Mouse (Mus musculus): ENCODE measurements around the gene Plod2.

Gene Plod2

DNA sequence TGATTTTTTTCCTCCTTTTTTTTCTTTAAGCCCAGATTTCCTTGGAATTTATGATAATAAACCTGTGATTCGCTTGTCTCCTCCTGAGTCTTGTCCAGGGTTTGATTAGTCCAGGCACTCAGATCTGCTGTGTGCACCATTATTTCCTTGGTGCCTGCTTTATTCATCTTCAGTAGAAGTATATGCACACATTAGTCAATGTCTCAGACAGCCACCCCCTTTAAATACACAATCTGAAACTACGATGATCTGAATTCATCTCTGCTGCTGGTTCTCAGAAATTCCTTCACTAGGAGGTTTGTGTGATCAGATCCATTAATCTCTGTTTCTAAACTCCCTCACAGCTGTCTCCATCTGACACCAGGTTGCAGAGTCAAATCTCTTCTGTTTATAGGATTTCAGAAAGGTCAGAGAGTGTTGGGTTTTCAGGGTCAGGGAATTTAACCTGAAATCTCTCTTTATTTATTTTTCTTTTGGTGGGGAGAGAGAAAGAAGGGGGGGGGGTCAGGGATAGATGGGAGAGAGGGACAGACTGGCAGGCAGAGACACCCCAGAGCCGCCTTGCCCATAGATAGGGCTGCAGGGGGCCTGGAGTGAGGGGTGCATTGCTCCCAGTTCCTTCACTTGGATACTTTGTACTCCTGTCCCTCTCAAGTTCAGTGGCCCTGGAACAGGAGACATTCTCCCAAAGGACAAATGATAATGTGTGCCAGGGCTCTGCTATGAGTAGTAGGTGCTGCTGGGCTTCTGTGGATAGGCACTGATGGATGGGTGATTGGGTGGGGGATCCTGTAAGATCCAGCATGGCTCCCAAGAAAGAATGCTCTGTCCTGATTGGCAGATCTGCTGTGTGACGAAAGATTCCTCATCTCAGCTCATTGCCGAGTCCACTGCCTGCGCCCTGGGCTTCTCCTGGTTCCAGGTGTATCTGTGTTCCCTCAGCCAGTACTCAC, 13.3 kb downstream of the Plod2 start:
- DNase-seq (ENCODE audit: low spot score): no peak

DNA sequence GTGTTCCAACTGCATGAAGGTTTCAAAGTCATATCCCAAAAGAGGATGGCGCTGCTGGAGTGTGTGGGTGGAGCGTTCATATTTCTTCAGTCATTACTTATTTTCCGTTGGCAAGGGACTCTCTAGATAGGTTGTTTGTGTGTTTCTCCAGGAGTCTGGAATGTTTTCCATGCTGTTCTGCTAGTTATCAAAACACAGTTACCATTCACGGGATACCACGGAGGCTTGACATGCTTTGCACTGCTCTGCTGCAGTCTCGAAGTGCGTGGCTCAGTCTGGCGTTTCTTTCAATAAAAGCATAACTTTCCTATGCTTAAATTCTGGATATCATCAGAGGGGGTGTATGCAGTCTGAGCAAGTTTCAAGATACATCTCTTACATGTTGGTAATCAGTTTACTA, 17.7 kb downstream of the Plod2 start:
- DNase-seq (ENCODE audit: low spot score): no peak

DNA sequence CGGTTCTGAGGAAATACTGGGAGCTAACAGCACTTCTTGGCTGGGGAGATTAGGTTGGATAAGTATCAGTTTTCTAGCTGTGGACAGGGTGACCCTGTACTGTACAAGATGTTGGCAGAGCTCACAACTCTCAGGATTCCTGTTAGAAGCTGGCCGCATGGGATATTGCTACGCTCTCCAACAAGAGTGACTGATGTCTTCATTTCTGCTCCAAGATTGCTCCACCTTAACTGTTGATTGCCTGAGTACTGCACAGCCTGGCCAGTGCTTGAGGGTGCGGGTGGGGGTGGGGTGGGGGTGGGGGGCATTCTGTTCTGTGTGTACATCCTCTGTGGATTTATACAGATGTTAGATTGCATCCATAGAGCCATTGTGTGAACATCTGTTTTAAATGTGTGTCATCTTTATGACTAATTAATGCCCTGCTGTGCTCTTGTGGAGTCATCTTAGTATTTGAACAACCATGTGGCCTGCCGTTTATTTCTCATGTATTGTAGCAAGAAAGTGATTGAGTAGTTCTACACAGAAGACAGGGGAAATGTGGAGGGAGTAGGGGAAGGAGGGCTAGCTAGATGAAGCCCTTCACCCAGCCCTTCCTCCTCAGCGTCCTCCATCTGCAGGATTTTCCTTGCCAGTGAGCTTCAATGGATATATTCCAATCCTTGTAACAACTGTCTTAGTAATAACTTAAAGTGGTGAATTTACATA, 19.0 kb downstream of the Plod2 start:
- no peak for DNase-seq (ENCODE audit: low spot score)

DNA sequence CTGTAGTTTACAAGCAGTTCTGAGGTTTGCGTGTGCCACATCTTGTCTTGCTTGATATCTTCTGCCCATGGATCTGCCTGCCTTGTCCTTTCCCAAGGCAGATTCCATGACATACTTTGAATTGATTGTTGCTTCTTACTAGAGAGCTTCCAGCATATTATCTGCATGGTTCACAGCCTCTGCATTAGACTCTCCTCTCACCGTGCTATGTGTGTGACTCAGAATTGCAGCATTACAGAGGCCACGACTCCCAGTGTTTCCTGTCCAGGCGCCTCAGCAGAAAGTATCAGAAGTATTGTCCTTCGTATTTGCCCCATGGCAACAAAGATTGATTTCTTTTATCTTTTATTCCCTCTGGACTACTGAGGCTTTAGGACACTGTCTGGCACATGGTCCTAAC, 20.4 kb downstream of the Plod2 start:
- DNase-seq (ENCODE audit: low spot score): no peak

DNA sequence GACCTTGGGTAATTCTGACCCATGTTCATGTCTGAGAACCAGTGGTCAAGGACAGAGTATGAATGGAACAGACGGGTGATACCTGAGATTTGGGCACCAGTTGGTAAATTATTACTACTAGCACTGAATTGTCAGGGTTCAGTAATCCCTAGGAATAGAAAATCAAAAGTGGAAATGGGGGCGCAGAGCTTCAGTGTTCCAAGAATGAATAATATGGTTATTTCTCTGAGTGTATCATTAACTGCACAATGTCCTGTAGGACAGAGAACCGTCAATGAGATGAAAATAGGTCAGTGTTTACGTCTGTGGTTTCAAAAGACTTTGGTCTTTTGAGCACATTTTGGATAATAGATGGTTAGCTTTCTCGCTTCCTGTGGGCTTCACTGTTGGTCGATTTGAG, 21.3 kb downstream of the Plod2 start:
- no peak for DNase-seq (ENCODE audit: low spot score)

DNA sequence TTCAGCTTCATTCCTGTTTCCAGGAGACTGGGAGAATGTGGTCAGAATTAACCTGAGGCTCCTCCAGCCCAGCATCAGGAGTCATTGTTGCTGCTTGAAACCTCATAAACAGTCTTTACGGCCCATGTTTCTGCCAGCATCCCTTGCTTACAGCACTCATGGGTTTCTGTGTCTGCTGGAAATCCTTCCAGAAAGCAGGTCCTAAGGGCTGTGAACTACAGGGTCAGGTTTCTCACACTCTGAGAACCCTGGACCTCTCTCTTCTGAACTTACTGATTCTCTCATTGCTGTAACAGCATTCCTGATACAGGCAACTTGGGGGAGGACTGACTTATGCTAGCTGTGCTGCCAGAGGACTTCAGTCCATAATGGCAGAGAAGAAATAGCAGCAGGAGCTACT, 22.4 kb downstream of the Plod2 start:
- DNase-seq (ENCODE audit: low spot score): no peak

DNA sequence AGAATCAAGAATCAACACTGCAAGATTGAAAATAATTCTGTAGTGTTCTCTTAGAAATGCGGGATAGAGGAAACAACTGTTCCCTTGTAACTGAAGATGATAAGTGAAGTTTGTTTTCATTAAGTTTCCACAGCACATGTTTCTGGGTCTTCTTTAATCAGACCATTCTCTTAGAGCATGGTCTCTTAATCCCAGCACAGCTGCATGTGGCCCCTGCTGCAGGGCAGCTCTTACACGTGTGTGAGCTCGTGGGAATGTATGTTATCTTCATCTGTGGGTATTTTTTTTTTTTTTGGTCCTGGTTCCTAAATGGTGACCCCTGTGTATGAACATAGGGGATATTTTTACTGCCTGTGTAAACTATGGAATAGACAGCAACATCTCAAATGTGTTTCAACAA, 24.2 kb downstream of the Plod2 start:
- no peak for DNase-seq (ENCODE audit: low spot score)

DNA sequence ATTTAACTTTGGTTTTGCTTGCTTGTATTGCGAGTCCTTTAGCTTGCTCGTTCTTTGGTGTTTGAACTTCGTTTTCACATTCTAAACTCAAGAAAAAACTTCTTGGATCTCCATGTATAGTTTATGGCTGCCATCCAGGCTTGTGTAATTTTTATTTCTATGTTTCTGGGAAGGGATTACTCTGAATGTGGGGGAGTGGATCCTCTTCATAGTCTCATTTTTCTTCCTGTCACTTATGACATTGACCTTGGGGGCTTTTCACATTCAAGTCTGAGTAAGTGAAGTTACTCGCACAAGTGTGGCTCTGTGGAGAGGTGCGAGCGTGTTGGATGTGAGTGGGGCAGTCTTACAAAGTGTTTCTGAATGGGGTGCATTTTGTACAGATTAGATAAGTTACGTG, 25.5 kb downstream of the Plod2 start:
- no peak for DNase-seq (ENCODE audit: low spot score)

DNA sequence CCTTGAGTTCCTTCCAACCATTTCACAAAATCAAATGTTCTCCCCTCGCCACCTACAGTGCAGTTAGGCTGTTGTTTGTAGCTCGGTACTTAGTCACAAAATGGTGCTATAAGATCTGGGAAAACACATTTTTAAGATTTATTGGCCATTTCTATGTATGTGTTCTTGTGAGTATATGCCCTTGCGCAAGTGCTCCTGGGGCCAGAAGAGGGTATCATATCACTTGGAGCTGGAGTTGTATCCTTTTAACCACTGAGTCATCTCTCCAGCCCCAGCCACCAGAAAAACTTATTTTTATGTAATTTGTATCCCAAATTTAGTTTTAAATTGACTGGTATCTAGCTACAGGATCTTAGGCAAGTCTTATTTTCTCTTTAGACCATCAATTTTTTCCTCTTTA, 26.8 kb downstream of the Plod2 start:
- DNase-seq (ENCODE audit: low spot score): no peak

DNA sequence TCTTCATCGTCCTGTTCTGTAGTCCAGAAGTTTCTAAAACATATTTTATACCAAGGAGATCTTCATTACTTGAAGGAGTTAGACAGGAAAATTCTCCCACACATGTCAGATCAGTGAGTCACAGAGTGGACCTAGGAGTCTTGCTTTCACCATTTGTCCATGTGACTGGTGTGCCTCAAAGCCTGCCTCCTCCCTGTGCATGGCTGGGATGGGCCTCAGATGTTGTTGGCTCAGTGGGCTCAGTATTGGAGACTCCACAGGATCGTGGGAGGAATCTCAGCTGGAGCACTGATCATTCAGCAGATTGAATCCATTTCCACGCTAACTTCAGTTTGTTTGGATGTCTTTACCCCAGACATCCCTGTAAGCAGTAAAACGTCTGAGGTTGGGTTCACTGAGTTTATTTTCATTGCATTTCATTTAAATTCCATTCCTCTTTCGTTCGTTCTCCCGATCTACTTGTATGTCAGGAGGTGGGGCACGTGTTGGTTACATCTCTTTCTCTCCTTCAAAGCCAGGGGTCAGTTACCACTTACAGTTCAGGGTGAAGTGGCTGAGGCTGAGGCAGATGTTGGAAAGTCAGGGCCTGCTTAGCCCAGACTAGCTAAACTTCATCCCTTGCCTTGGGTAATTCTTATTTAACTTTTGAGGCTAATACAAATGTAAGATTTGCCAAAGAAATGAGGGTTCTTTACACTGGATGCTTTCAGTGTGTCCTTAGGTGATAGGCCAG, 30.5 kb downstream of the Plod2 start:
- DNase-seq (ENCODE audit: low spot score): no peak

DNA sequence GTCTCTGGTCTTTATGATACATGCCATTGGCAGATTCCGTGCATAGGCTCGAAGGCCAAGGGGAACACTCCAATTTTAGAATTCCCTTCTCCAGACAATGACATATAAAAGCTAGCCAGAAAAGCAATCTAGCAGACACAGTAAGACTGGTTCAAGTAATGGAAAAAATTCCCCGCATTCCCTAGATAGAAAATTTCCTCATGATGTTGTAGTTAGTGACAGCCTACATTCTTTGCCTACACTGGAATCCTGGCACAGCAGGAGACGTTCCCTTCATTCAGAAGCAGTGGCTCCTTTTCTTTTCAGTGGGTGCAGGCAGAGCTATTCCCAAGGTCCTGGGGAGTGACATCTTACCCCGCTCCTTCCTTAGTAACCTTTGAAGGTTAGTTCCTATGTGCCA, 41.9 kb downstream of the Plod2 start:
- no peak for DNase-seq (ENCODE audit: low spot score)

DNA sequence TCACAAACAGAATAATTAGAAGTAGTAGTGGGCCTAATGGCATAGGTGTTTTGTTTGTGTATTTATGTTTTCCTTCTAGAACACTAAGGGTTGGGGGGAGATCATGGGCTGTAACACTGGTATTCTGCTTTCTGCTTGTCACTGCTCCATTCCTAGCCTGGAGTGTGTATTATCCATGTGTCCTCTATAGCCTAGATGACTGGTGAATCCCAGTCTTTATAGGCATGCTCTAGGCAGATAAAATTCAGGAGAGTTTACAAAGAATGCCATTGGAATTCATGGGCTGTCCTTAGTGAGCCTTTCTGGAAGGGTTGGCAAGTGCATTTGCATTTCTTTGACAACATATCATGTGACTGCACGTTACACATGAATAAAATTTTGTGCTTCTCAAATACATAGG, 44.0 kb downstream of the Plod2 start:
- DNase-seq (ENCODE audit: low spot score): no peak

DNA sequence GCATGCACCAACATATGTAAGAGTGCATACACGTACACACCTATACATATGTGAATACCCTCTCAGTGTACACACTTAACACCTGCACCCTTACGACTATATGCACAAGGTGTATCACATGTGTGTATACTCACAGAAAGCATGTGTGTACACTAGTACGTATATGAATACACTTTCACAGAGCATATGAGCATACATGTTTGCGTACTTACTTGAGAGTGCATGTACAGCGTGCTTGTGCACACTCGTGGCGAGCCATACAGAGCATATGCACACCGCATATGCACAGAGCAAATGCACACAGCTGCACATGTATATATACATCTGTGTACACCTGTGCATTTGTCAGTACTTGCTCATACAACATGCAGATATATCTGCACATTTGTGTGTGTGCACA, 45.4 kb downstream of the Plod2 start:
- no peak for DNase-seq (ENCODE audit: low spot score)

DNA sequence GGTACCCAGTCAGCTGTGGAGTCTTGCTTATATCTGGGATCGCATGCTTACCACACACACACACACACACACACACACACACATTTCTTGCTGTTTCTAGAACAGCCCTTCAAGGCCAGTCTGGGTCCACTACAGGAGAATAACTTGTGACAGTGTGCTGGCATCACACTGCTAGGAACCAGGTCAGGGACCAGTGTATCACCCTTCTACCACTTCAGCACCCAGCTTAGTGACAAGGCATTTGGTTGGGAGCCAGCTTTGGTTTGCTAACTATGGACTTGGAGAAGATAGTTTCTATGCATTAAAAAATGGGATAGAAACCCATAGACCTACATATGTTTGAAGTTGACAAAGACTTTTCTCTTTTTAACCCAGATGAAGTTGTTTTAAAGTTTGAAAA, 46.2 kb downstream of the Plod2 start:
- DNase-seq (ENCODE audit: low spot score): no peak

DNA sequence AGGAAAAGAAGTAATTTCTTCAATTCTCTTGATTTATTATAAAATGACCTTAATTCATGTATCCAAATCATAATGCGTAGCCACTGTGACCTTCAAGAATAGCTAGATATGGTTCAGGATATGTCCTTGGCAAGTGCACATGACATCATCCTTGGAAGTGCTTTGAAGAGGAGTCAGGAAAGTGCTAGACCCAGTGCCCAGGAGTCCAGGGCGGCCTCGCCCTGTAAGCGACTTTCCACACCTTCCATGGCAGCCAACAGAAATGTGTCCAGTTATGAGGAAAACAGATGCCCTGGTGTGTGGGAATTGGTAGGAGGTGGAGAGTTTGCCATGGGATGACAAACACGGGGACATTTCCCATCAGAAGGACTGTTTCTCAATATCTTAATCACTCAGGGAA, 47.0 kb downstream of the Plod2 start:
- DNase-seq (ENCODE audit: low spot score): no peak

DNA sequence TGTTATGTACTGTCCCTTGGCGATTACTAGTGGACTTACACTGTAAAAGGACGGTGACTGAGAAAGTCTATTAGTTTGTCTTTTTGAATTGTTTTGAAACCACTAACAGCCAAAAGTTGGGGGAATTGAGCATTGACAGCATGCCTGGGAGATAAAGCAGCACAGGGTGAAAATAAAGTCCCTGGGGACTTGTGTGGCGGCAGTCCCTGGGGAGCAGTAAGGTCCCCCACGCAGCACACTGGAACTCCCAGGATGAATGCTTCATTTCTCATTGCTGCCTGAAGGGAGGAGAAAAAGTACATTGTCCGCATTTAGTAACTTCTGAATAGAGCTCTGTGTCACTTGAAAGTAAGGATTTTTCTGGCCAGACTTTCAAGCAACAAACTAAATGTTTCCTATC, 49.5 kb downstream of the Plod2 start:
- no peak for DNase-seq (ENCODE audit: low spot score)

DNA sequence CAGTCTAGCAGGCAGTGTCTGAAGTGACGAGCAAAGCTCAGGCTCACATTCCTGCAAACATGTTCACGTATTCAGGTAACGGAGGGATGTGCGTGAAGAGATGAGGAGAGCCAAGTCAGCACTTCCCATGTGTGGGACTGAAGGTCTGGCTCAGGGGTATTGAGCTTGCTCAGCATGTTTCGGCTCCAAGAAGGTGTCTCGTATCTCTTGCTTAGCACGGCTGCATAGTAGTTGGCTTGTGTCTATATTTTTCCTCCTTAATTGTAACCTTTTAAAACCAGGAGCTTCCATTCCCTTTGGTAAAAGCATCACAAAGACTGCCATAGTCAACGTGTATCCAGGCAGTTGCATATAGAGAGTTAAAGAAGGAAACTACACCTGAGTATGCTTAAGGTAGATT, 50.7 kb downstream of the Plod2 start:
- DNase-seq (ENCODE audit: low spot score): no peak

DNA sequence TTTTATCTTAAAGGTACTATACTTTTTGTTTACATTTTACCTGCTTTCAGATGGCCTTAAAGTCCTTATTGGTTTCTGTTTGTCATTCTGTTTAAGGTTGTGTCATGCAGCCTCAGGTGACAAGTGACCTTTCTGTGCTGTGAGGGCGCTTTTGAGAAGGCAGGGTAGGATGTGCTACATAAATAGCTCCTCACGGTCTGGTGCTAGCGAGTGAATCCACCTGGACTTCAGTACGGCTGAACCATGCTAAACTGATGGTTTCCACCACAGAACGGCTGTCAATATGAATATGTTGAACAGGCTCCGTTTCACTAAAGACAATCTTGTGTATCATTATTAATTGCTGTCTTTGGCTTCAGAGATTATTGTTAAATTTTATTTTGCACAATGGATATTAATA, 52.5 kb downstream of the Plod2 start:
- DNase-seq (ENCODE audit: low spot score): no peak

DNA sequence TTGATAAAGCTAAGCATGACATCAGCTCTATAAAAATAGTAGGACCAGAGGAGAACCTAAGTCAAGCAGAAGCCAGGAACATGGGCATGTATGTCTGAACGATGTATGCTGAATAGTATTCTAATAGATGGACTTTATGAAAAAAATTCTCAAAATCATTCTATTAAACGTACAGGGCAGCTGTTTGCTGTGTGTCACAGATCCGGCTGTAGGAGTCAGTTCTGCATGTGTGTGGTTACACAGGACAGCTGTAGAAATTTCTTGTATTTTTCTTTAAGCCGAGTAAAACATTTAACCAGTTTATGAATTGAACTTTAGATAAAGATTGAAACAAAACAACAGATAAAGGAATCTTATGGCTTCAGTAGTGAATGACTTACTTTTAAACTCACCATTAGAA, 53.3 kb downstream of the Plod2 start:
- DNase-seq (ENCODE audit: low spot score): no peak

DNA sequence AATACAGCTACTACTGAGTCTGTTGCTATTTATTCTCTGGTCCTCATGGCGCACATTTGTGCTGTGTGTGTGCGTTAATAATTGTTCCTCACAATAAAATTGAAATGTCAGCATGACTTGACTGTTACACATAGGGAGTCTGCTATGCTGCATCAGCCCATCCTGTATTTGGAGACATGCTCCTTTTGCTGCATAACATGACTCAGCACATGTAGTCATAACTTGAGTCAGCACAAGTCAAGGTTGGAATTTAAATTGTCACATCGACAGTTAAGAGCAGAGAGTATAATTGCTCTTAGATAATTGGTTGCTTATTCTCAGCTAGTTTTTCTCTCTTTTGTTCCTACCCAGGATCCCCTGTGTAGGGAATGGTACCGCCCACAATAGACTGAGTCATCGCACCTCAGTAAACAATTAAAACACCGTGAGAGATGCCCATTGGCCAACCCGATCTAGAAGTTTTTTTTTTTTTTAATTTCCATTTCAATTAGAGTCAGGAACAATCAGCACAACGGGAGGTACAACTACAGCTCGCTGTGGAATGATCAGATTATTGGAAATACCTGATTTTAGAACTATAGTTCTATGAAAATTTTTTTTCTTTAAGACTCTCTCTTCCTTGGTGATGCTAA, 55.0 kb downstream of the Plod2 start:
- no peak for DNase-seq (ENCODE audit: low spot score)

DNA sequence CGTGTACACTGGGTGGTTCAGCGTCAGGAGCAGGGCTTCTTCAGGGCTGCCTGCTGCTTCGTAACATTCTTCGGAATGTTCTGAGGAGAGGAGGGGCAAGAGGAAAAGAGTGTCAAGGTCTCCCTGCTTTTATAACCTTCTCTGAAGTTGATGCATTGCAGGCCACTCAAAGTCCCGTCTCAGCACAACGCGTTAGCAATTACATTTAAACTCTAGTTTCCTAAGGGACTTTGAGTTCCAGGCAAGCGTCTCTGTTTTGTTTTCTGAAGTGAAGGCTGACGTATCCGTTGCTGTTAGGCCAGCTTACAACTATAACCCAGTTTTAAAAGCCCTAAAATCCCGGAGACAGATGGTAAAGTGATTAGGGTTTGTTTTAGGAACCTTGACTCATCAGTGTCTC, 55.8 kb downstream of the Plod2 start:
- no peak for DNase-seq (ENCODE audit: low spot score)

DNA sequence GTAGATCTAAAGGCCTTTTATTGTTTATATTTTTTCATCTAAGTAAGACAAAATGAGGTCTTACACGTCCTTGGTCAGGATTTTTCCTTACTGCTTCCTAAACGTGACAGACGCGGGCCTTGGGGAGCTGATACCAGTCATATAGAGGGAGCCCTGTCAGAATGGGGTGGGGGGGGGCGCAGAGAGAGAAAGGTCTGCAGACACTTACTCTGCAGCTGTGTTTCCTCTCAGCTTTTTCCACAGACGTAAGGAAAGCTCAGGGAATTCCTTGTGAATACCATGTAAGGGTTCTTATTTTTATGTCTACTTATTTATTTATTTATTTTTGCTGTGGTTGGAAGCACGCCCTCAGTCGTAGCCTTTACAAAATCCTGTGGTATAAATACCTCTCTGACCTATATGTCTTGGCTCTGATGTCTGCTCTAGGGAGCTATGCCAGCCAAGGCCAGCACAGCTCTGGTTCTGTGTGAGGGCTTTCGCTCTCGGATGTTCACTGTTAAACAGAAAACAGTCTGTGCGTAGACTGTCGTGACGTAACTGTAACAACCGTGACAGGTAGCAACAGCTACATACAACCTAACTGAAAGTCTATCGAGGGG, 58.0 kb downstream of the Plod2 start:
- no peak for DNase-seq (ENCODE audit: low spot score)
